Mouse (Mus musculus): Measurements from ENCODE around the gene Pir. TPM values are rescaled to one million over a fixed set of nuclear protein-coding genes. Genes with fewer than 3 reads are reported as not detected.
A peak's percentile ranks its signal among the peaks of the same experiment; 100 is the strongest.

The Pir gene
- 12.0 and 12.9 TPM in 2 replicates for polyA plus RNA-seq (2014; fragmentation: Nextera tagmentation; extraction: Ambion mirVana)

DNA sequence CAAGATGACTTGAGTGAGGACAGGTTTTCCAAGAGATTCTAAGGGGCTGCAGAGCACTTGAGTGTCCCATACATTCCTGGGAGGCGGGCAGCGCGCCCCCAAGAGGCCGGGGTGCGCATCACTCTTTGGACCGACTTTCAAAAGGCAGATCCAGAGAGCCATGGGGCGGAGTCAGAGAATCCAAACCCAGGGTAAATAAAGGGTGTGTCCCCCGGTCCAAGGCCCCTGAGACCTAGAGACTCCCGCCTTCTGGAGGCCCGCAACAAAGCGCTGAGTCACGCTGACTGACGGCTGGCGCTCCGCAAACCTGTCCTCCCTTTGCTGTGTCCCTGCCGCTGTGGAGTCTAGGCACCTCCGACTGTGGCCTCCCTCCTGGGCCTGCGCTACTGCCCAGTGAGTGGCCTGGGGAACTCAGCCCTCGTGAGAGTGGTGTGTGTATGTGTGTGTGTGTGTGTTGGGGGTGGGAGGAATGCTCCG, at the start of gene Pir:
TSS of gene Pir (plus strand) at position 87 of the 477 bp plus-strand sequence.
- H3K4me3 ChIP-seq (ENCODE audit: low read depth, low read length), result peak within 1 kb of the TSS; percentile 32
- WGBS, result 22% methylated on average over 9 of the region's 20 CpGs
- peak; percentile 59 for DNase-seq (ENCODE audit: low spot score)
- H3K9me3 ChIP-seq (ENCODE audit: control insufficient read depth, low read length), result no peaks in the 10 kb centered on the region
- peak within 1 kb of the TSS; percentile 55 for H3K4me2 ChIP-seq (ENCODE audit: low read depth, low read length)
- no peaks in the 10 kb centered on the region for H3K36me3 ChIP-seq (ENCODE audit: control insufficient read depth, insufficient read depth, low read length)
- H3K4me1 ChIP-seq (ENCODE audit: control insufficient read depth, insufficient read depth, low read length), result no peaks in the 10 kb centered on the region
- ATAC-seq (ENCODE audit: low read depth), result peak; percentile 78
- H3K27ac ChIP-seq (replicated peaks; ENCODE audit: low read depth, low read length), result no peak within 1 kb of the TSS
- H3K9ac ChIP-seq (ENCODE audit: low read depth, low read length), result peak within 1 kb of the TSS; percentile 52
- H3K27me3 ChIP-seq (replicated peaks; ENCODE audit: control insufficient read depth, insufficient read depth, low read length), result 0 out of 2 replicates have a peak, but pooled peaks cover 3% of the 10 kb centered on the region

DNA sequence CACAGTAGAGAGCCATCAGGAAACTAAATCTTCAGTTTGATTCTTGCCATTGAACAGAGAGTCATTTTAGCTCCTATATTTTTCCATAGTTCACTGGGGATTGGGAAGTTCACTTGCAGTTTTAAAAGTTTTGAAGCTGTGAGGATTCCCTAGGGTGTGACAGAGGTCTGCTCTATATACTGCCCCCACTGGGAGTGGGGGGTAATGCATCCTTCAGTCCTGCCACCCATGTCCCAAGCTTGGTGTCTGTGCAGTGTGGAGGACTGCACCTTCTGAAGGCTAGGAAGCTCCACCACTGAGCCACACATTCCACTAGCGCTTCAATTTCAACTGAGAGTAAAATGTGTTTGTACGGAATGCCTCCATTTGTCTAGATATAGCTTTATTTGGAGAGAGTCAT, 47.2 kb upstream of the Pir start:
- Histone ChIP-seq H3K27me3 (replicated peaks; ENCODE audit: control insufficient read depth, insufficient read depth, low read length) (0 out of 2 replicates have a peak, but pooled peaks cover 5% of the 10 kb centered on the region), H3K4me1 (ENCODE audit: control insufficient read depth, insufficient read depth, low read length) (no peaks in the 10 kb centered on the region), H3K9me3 (ENCODE audit: control insufficient read depth, low read length) (no peaks in the 10 kb centered on the region), H3K36me3 (ENCODE audit: control insufficient read depth, insufficient read depth, low read length) (no peaks in the 10 kb centered on the region), H3K9ac (ENCODE audit: low read depth, low read length) (no peak overlapping the region), H3K4me2 (ENCODE audit: low read depth, low read length) (no peak overlapping the region), H3K27ac (replicated peaks; ENCODE audit: low read depth, low read length) (no peak overlapping the region), H3K4me3 (ENCODE audit: low read depth, low read length) (no peak overlapping the region)
- DNase-seq (ENCODE audit: low spot score), result no peak
- 67% methylated on average over 2 of the region's 2 CpGs for WGBS
- ATAC-seq (ENCODE audit: low read depth), result no peak

DNA sequence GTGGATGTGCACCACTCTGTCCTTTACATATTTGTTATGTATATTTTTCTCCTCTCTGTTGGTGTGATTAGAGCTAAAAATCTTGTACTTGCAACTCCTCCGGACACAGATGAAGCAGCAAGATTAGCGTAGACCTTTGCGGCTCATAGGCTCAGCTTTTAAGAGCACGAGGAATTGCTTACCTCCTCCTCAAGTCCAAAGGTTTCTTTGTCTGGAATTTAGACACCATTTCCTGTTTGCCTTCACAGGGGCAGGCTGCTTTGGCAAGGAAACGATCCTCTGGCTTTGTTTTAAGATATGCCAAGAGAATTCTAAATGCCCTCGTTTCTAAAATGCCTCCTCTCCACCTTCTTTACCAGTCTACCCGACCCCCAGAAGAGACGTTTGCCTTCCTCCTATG, 35.8 kb upstream of the Pir start:
- Histone ChIP-seq H3K4me2 (ENCODE audit: low read depth, low read length) (no peak overlapping the region), H3K36me3 (ENCODE audit: control insufficient read depth, insufficient read depth, low read length) (no peaks in the 10 kb centered on the region), H3K9ac (ENCODE audit: low read depth, low read length) (no peak overlapping the region), H3K4me3 (ENCODE audit: low read depth, low read length) (no peak overlapping the region), H3K27me3 (replicated peaks; ENCODE audit: control insufficient read depth, insufficient read depth, low read length) (no peaks in the 10 kb centered on the region; the same call in none of the 2 replicates), H3K27ac (replicated peaks; ENCODE audit: low read depth, low read length) (no peak overlapping the region), H3K4me1 (ENCODE audit: control insufficient read depth, insufficient read depth, low read length) (no peaks in the 10 kb centered on the region), H3K9me3 (ENCODE audit: control insufficient read depth, low read length) (no peaks in the 10 kb centered on the region)
- DNase-seq (ENCODE audit: low spot score), result no peak
- ATAC-seq (ENCODE audit: low read depth), result no peak
- WGBS, result 46% methylated on average over 8 of the region's 8 CpGs

DNA sequence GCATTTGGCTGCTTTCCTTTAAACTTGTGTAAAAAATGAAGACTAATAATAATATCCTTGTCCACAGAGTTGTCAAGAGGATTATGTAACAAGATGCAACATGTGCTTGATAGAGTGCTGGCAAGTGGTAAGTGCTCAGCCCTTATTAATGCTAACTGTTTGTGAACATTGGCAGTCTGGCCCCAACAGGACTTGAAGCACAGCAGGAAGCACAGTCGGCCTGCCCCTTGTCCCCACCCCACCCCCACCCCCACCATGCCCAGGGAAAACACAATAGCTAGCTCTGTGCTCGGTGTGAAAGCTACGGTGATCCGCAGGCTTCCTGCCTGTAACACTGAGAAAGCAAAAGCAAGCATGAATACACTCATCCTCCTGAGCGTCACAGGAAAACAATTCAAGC, 23.5 kb upstream of the Pir start:
- peak; percentile 67 for ATAC-seq (ENCODE audit: low read depth)
- no peaks in the 10 kb centered on the region for H3K36me3 ChIP-seq (ENCODE audit: control insufficient read depth, insufficient read depth, low read length)
- no peaks in the 10 kb centered on the region; the same call in 1 of the 2 replicates for H3K27me3 ChIP-seq (replicated peaks; ENCODE audit: control insufficient read depth, insufficient read depth, low read length)
- no peak overlapping the region for H3K27ac ChIP-seq (replicated peaks; ENCODE audit: low read depth, low read length)
- 18% methylated on average over 5 of the region's 5 CpGs for WGBS
- H3K9ac ChIP-seq (ENCODE audit: low read depth, low read length), result no peak overlapping the region
- no peaks in the 10 kb centered on the region for H3K9me3 ChIP-seq (ENCODE audit: control insufficient read depth, low read length)
- DNase-seq (ENCODE audit: low spot score), result peak; percentile 31
- H3K4me1 ChIP-seq (ENCODE audit: control insufficient read depth, insufficient read depth, low read length), result 0 out of 2 replicates have a peak, but pooled peaks cover 2% of the 10 kb centered on the region
- no peak overlapping the region for H3K4me3 ChIP-seq (ENCODE audit: low read depth, low read length)
- H3K4me2 ChIP-seq (ENCODE audit: low read depth, low read length), result peak overlapping the region; percentile 20; the same call in 1 of the 2 replicates

DNA sequence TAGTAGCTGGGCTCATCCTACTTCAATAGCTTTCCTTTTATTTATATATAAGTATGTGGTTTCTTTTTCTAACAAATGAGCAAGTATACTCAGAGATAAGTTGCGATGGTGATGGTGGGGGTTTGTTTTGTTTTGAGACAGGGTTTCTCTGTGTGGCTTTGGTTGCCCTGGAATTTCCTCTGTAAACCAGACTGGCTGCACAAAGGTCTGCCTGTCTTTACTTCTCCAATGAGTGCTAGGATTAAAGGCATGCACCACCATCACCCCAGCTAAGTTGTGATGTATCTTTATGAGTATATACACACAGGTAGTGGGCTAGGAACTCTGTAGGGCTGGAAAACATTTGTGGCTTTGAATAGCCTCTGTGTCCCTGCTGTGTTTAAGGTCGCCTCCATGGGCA, 22.4 kb upstream of the Pir start:
- H3K9ac ChIP-seq (ENCODE audit: low read depth, low read length), result no peak overlapping the region
- no peaks in the 10 kb centered on the region; the same call in 1 of the 2 replicates for H3K27me3 ChIP-seq (replicated peaks; ENCODE audit: control insufficient read depth, insufficient read depth, low read length)
- no peak for DNase-seq (ENCODE audit: low spot score)
- H3K36me3 ChIP-seq (ENCODE audit: control insufficient read depth, insufficient read depth, low read length), result no peaks in the 10 kb centered on the region
- no peak overlapping the region for H3K4me3 ChIP-seq (ENCODE audit: low read depth, low read length)
- ATAC-seq (ENCODE audit: low read depth), result peak; percentile 55
- 0 out of 2 replicates have a peak, but pooled peaks cover 2% of the 10 kb centered on the region for H3K4me1 ChIP-seq (ENCODE audit: control insufficient read depth, insufficient read depth, low read length)
- no peaks in the 10 kb centered on the region for H3K9me3 ChIP-seq (ENCODE audit: control insufficient read depth, low read length)
- 55% methylated on average over 2 of the region's 2 CpGs for WGBS
- no peak overlapping the region for H3K27ac ChIP-seq (replicated peaks; ENCODE audit: low read depth, low read length)
- no peak overlapping the region for H3K4me2 ChIP-seq (ENCODE audit: low read depth, low read length)

DNA sequence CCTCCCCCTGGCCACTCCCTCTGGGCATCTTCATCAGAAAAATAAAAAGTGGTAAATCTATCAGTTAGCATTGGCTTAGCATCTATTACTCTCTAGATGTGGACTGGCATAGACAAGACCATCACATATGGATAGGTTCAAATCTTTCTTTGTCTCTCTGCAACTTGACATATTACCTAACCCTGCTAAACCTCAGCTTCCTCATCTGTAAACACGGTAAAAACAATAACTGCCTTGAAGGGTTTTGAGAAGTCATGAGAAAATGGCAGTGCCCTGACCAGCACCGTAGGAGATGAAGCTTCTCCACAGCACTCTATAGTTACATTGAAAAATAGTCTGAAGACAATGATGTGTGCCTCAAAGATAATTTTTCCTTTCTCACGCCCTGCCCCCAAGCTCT, 12.6 kb upstream of the Pir start:
- no peak overlapping the region for H3K9ac ChIP-seq (ENCODE audit: low read depth, low read length)
- no peaks in the 10 kb centered on the region for H3K36me3 ChIP-seq (ENCODE audit: control insufficient read depth, insufficient read depth, low read length)
- 84% methylated on average over 3 of the region's 3 CpGs for WGBS

DNA sequence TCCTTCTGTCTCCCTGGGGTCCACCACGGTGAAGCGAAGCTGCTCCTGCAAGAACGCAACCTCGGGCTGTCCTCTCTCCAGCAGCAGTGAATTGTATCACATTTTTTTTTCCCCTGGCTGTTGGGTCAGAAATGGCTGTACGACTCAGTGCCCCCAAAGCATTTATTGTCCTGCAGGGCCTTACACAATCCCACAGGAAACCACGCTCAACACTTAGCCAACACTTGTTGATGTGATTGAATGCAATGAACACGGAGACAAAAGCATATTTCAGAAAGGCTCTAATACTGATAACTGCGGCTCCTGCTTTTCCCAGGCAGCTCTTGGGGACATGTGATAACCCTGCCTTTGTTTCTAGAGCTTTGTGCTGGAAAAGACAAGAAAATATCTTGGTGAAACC, 11.1 kb upstream of the Pir start, which contains the start of gene Bmx:
TSS of gene Bmx (minus strand) at position 137 of the 400 bp plus-strand sequence.
- H3K9me3 ChIP-seq (ENCODE audit: control insufficient read depth, low read length), result no peaks in the 10 kb centered on the region
- H3K27ac ChIP-seq (replicated peaks; ENCODE audit: low read depth, low read length), result no peak within 1 kb of the TSS
- DNase-seq (ENCODE audit: low spot score), result no peak
- no peaks in the 10 kb centered on the region for H3K4me1 ChIP-seq (ENCODE audit: control insufficient read depth, insufficient read depth, low read length)
- H3K4me2 ChIP-seq (ENCODE audit: low read depth, low read length), result no peak within 1 kb of the TSS
- no peak within 1 kb of the TSS for H3K4me3 ChIP-seq (ENCODE audit: low read depth, low read length)
- no peak within 1 kb of the TSS for H3K9ac ChIP-seq (ENCODE audit: low read depth, low read length)
- no peak for ATAC-seq (ENCODE audit: low read depth)
- WGBS, result 71% methylated on average over 8 of the region's 8 CpGs
- peaks cover 9% of the 10 kb centered on the region; the same call in 1 of the 2 replicates for H3K27me3 ChIP-seq (replicated peaks; ENCODE audit: control insufficient read depth, insufficient read depth, low read length)
- H3K36me3 ChIP-seq (ENCODE audit: control insufficient read depth, insufficient read depth, low read length), result no peaks in the 10 kb centered on the region

More for the DNA sequence above, 12.6 kb upstream of the Pir start:
- Histone ChIP-seq H3K27me3 (replicated peaks; ENCODE audit: control insufficient read depth, insufficient read depth, low read length) (peaks cover 9% of the 10 kb centered on the region; the same call in 1 of the 2 replicates), H3K4me3 (ENCODE audit: low read depth, low read length) (no peak overlapping the region), H3K27ac (replicated peaks; ENCODE audit: low read depth, low read length) (no peak overlapping the region), H3K4me2 (ENCODE audit: low read depth, low read length) (no peak overlapping the region), H3K4me1 (ENCODE audit: control insufficient read depth, insufficient read depth, low read length) (no peaks in the 10 kb centered on the region), H3K9me3 (ENCODE audit: control insufficient read depth, low read length) (no peaks in the 10 kb centered on the region)
- ATAC-seq (ENCODE audit: low read depth) (no peak), DNase-seq (ENCODE audit: low spot score) (no peak)

DNA sequence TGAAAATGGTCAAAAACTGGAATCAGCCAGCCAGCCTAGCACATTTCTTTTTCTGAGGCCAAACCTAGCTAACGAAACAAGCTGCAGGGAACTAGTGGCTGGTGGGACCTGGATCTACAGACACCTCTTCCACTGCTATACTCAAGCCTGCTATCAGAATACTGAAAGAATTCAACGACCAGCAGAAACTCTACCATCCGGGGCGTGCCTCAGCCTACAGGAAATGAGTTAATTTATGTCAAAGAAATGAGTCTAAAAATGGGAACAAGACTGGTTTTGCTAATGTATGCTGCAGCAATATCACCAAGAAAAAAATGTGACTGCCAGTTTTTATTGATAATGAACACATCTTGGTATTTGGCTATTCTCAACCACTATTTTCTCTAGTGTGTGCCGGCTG, 10.5 kb upstream of the Pir start:
- DNase-seq (ENCODE audit: low spot score) (no peak), ATAC-seq (ENCODE audit: low read depth) (no peak)
- peaks cover 9% of the 10 kb centered on the region; the same call in 1 of the 2 replicates for H3K27me3 ChIP-seq (replicated peaks; ENCODE audit: control insufficient read depth, insufficient read depth, low read length)
- 85% methylated on average over 5 of the region's 5 CpGs for WGBS
- no peak overlapping the region for H3K27ac ChIP-seq (replicated peaks; ENCODE audit: low read depth, low read length)
- H3K36me3 ChIP-seq (ENCODE audit: control insufficient read depth, insufficient read depth, low read length), result no peaks in the 10 kb centered on the region
- H3K9ac ChIP-seq (ENCODE audit: low read depth, low read length), result no peak overlapping the region
- no peak overlapping the region for H3K4me3 ChIP-seq (ENCODE audit: low read depth, low read length)
- no peaks in the 10 kb centered on the region for H3K9me3 ChIP-seq (ENCODE audit: control insufficient read depth, low read length)
- H3K4me1 ChIP-seq (ENCODE audit: control insufficient read depth, insufficient read depth, low read length), result no peaks in the 10 kb centered on the region
- no peak overlapping the region for H3K4me2 ChIP-seq (ENCODE audit: low read depth, low read length)

DNA sequence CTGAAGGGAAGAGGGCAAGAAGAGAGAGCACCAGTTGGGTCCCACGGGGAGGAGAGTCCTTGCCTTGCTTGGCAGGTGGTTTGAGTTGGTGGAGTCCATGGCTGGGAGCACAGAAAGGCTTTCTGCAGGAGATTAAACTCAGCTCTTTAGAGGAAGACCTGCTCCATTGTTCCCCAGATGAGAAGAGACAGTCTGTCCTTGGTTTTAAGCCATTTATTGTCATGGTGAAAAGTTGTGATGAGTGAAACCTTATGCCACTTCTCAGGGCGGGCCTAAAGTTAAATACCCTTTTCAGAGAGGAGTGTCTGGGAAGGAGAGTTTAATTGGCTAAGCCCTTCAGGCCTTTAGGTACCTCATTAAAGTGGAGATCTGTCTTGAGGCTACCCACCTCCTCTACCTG, 6.9 kb upstream of the Pir start:
- Histone ChIP-seq H3K27ac (replicated peaks; ENCODE audit: low read depth, low read length) (no peak overlapping the region), H3K4me2 (ENCODE audit: low read depth, low read length) (no peak overlapping the region), H3K27me3 (replicated peaks; ENCODE audit: control insufficient read depth, insufficient read depth, low read length) (no peaks in the 10 kb centered on the region), H3K4me1 (ENCODE audit: control insufficient read depth, insufficient read depth, low read length) (no peaks in the 10 kb centered on the region), H3K9me3 (ENCODE audit: control insufficient read depth, low read length) (no peaks in the 10 kb centered on the region), H3K9ac (ENCODE audit: low read depth, low read length) (no peak overlapping the region), H3K36me3 (ENCODE audit: control insufficient read depth, insufficient read depth, low read length) (no peaks in the 10 kb centered on the region), H3K4me3 (ENCODE audit: low read depth, low read length) (no peak overlapping the region)
- no peak for ATAC-seq (ENCODE audit: low read depth)
- WGBS, result 54% methylated on average over 2 of the region's 2 CpGs
- no peak for DNase-seq (ENCODE audit: low spot score)
